Mouse (Mus musculus) spleen, postnatal 36 days (tissue): Measurements from ENCODE around the gene Kcnn1.

Experiments used
- DNase-seq, 2 experiments: peaks; one replicate each; pipeline ENCODE4 v3.0.0; 2022; ENCODE audit warnings: low spot score in 2 of 2, mixed read lengths in 1 of 2

The Kcnn1 gene

DNA sequence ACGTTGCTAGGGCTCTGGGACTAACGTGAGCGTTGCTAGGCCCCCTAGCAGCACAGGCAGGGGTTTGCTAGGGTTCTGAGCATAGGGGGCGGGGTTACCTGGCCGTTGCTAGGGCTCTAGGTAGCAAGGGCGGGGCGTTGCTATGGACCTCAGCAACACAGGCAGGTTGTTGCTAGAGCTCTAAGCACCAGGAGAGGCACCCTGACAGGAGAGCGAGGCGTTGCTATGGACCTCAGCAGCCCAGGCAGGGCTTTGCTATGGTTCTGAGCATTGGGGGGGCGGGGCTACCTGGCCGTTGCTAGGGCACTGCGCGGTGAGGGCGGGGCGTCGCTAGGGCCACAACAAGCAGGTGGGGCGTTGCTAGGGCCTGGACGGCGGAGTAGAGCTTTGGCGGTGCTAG, 70.4 kb downstream of the Kcnn1 start:
- peak in 1 of 2 experiments; percentile 76 for DNase-seq
